Mouse (Mus musculus): ENCODE results near the gene A830018L16Rik. TPM values are rescaled to one million over a fixed set of nuclear protein-coding genes. Genes with fewer than 3 reads are reported as not detected.

The A830018L16Rik gene
- total and polyA plus RNA-seq, 2 experiments from 2014 or later, result 0.12 TPM; not detected in 1

DNA sequence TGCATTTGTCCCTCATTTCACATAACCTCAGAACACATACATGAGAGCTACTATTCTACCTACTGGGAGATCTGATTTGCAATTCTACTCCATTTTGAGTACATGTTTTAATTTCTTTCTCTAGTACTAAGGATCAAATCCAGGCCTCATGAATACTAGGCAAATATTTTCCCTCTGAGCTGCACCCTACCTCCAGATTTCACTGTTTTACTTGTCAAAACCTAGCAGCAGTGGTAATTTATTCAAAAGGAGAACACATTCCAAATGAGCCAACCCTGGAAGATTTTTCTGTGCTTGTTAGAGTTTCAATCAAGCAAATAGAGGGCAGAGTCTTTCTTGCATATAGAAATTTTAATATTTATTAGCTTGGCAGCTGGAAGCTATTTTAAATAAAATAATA, 238.9 kb downstream of the A830018L16Rik start:
- Histone ChIP-seq H3K4me1 (ENCODE audit: control insufficient read depth, insufficient read depth) (no peaks in the 10 kb centered on the region), H3K27ac (ENCODE audit: low read depth) (no peak overlapping the region), H3K4me2 (ENCODE audit: low read depth, low read length) (no peak overlapping the region), H3K4me3 (ENCODE audit: low read depth, low read length) (no peak overlapping the region), H3K36me3 (replicated peaks; ENCODE audit: control insufficient read depth, insufficient read depth, low read length) (no peaks in the 10 kb centered on the region), H3K9ac (replicated peaks; ENCODE audit: low read depth, low read length) (no peak overlapping the region), H3K9me3 (replicated peaks; ENCODE audit: control insufficient read depth, low read length) (no peaks in the 10 kb centered on the region; the same call in 1 of the 2 replicates), H3K27me3 (ENCODE audit: control insufficient read depth, insufficient read depth, low read length) (no peaks in the 10 kb centered on the region)
- no peak for DNase-seq (ENCODE audit: low spot score)
- no peak for TF ChIP-seq CTCF (IDR thresholded peaks at IDR 0.05; ENCODE audit: low read depth)
- no peak for TF ChIP-seq EP300 (IDR thresholded peaks at IDR 0.05; ENCODE audit: low read depth)
- no peak for ATAC-seq (ENCODE audit: insufficient read depth, low read depth)

DNA sequence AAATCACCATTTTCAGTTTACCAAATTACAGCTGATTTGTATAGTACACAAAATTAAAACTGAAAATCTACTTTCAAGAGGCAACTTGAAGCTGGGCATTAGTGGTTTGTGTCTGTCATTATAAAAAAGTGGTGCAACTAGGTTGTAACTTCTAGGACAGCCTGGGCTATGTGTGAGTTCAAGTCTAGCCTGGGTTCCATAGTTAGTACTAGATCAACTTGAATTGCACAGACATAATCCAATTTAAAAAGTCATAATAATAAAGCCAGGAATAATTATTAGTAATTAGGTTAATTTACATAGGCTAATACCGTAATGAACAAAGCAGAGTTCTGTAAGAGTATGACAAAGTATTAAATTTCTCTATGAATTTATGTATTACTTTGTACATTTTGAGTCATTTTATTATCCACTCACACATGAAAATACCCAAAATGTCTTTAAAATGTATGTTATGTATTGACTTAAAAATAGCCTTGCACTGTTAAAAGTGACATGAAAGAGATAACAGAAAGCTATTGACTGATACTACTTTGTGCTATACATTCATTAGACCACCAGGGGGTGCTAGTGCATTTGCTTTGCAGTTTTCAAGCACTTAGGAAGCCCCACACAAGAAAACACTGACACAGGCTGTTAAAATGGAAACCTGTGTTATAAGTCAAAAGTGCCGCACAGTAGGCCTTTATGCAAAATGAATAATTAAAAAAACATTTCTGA, 243.6 kb downstream of the A830018L16Rik start:
- Histone ChIP-seq H3K4me2 (ENCODE audit: low read depth, low read length) (no peak overlapping the region), H3K27me3 (ENCODE audit: control insufficient read depth, insufficient read depth, low read length) (no peaks in the 10 kb centered on the region), H3K27ac (ENCODE audit: low read depth) (no peak overlapping the region), H3K9ac (replicated peaks; ENCODE audit: low read depth, low read length) (no peak overlapping the region), H3K4me1 (ENCODE audit: control insufficient read depth, insufficient read depth) (no peaks in the 10 kb centered on the region), H3K36me3 (replicated peaks; ENCODE audit: control insufficient read depth, insufficient read depth, low read length) (no peaks in the 10 kb centered on the region), H3K9me3 (replicated peaks; ENCODE audit: control insufficient read depth, low read length) (no peaks in the 10 kb centered on the region; the same call in 1 of the 2 replicates), H3K4me3 (ENCODE audit: low read depth, low read length) (no peak overlapping the region)
- ATAC-seq (ENCODE audit: insufficient read depth, low read depth) (no peak), DNase-seq (ENCODE audit: low spot score) (peak; percentile 60)
- 47% methylated on average over 2 of the region's 2 CpGs for WGBS
- TF ChIP-seq EP300 (IDR thresholded peaks at IDR 0.05; ENCODE audit: low read depth), result no peak
- TF ChIP-seq CTCF (IDR thresholded peaks at IDR 0.05; ENCODE audit: low read depth), result peak; percentile 85

DNA sequence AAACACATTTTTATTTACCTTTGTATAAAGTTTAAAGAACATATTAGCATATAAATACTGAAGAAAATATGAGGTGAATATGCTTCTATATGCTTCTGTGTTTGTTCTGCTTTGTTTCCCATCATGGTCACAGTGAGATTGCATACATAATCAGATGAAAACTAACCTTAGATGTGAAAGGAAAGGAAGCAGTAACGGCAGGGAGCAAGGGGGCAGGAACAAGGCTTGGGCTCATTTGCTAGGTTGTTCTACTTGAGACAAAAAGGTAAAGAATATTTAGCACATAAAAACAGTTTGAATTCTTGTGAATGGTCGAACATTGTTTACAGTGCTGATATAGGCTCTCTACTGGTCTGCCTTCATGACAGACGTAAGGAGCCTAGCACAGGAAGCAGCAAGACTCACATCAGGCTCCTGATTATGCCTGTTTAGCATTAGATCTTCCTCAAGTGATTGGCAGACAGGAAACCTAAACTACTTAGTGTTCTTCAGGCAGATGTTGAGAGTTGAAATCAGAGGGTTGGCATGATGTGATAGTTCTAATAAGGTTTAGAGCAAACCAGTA, 244.2 kb downstream of the A830018L16Rik start:
- Histone ChIP-seq H3K9me3 (replicated peaks; ENCODE audit: control insufficient read depth, low read length) (no peaks in the 10 kb centered on the region; the same call in 1 of the 2 replicates), H3K4me1 (ENCODE audit: control insufficient read depth, insufficient read depth) (no peaks in the 10 kb centered on the region), H3K27ac (ENCODE audit: low read depth) (no peak overlapping the region), H3K36me3 (replicated peaks; ENCODE audit: control insufficient read depth, insufficient read depth, low read length) (no peaks in the 10 kb centered on the region), H3K4me3 (ENCODE audit: low read depth, low read length) (no peak overlapping the region), H3K9ac (replicated peaks; ENCODE audit: low read depth, low read length) (no peak overlapping the region), H3K4me2 (ENCODE audit: low read depth, low read length) (no peak overlapping the region), H3K27me3 (ENCODE audit: control insufficient read depth, insufficient read depth, low read length) (no peaks in the 10 kb centered on the region)
- ATAC-seq (ENCODE audit: insufficient read depth, low read depth) (no peak), DNase-seq (ENCODE audit: low spot score) (no peak)
- 23% methylated on average over 3 of the region's 3 CpGs for WGBS
- TF ChIP-seq EP300 (IDR thresholded peaks at IDR 0.05; ENCODE audit: low read depth) (no peak), CTCF (IDR thresholded peaks at IDR 0.05; ENCODE audit: low read depth) (no peak)

- Histone ChIP-seq H3K9me3 (replicated peaks; ENCODE audit: control insufficient read depth, low read length) (0 out of 2 replicates have a peak, but pooled peaks cover 15% of the 10 kb centered on the region), H3K9ac (replicated peaks; ENCODE audit: low read depth, low read length) (no peak overlapping the region), H3K4me1 (ENCODE audit: control insufficient read depth, insufficient read depth) (no peaks in the 10 kb centered on the region), H3K27me3 (ENCODE audit: control insufficient read depth, insufficient read depth, low read length) (no peaks in the 10 kb centered on the region), H3K4me3 (ENCODE audit: low read depth, low read length) (no peak overlapping the region), H3K4me2 (ENCODE audit: low read depth, low read length) (no peak overlapping the region), H3K27ac (ENCODE audit: low read depth) (no peak overlapping the region), H3K36me3 (replicated peaks; ENCODE audit: control insufficient read depth, insufficient read depth, low read length) (no peaks in the 10 kb centered on the region)
- DNase-seq (ENCODE audit: low spot score) (no peak), ATAC-seq (ENCODE audit: insufficient read depth, low read depth) (no peak)
- no peak for TF ChIP-seq CTCF (IDR thresholded peaks at IDR 0.05; ENCODE audit: low read depth)
- no peak for TF ChIP-seq EP300 (IDR thresholded peaks at IDR 0.05; ENCODE audit: low read depth)
Observed at GRCm38 (mm10) chr1:11744749-11745314, 330.9 kb downstream of the A830018L16Rik start.

- Histone ChIP-seq H3K9me3 (replicated peaks; ENCODE audit: control insufficient read depth, low read length) (0 out of 2 replicates have a peak, but pooled peaks cover 15% of the 10 kb centered on the region), H3K4me3 (ENCODE audit: low read depth, low read length) (no peak overlapping the region), H3K36me3 (replicated peaks; ENCODE audit: control insufficient read depth, insufficient read depth, low read length) (no peaks in the 10 kb centered on the region), H3K4me1 (ENCODE audit: control insufficient read depth, insufficient read depth) (no peaks in the 10 kb centered on the region), H3K4me2 (ENCODE audit: low read depth, low read length) (no peak overlapping the region), H3K9ac (replicated peaks; ENCODE audit: low read depth, low read length) (no peak overlapping the region), H3K27me3 (ENCODE audit: control insufficient read depth, insufficient read depth, low read length) (no peaks in the 10 kb centered on the region), H3K27ac (ENCODE audit: low read depth) (no peak overlapping the region)
- ATAC-seq (ENCODE audit: insufficient read depth, low read depth) (no peak), DNase-seq (ENCODE audit: low spot score) (no peak)
- WGBS, result 43% methylated on average over 2 of the region's 2 CpGs
- TF ChIP-seq EP300 (IDR thresholded peaks at IDR 0.05; ENCODE audit: low read depth) (no peak), CTCF (IDR thresholded peaks at IDR 0.05; ENCODE audit: low read depth) (no peak)
Observed at GRCm38 (mm10) chr1:11748424-11748823, 334.5 kb downstream of the A830018L16Rik start.

Data from heart, postnatal 0 days (tissue).